Mouse (Mus musculus) kidney, adult 18-20 months (tissue): Measurements from ENCODE around the gene Hk2.
A peak's percentile ranks its signal among the peaks of the same experiment; 100 is the strongest.

ENCODE experiments used
- DNase-seq: peaks from one replicate; pipeline ENCODE4 v3.0.0; 2021

The Hk2 gene

GRCm38 (mm10) chr6:82774321-82774764, at the start of gene Hk2:
Gene Hk2, minus strand, starts transcription at chr6:82774454.
- peak; percentile 62 for DNase-seq

GRCm38 (mm10) chr6:82821758-82822253, 47.6 kb upstream of the Hk2 start:
- no peak for DNase-seq

GRCm38 (mm10) chr6:82820716-82821115, 46.5 kb upstream of the Hk2 start:
- no peak for DNase-seq

- no peak for DNase-seq
These were observed 40.6 kb upstream of the Hk2 start for GRCm38 (mm10) chr6:82814821-82815220.

- no peak for DNase-seq
These were observed 33.9 kb upstream of the Hk2 start for GRCm38 (mm10) chr6:82807984-82808700.

GRCm38 (mm10) chr6:82806971-82807370, 32.7 kb upstream of the Hk2 start:
- DNase-seq: no peak

GRCm38 (mm10) chr6:82806503-82806902, 32.2 kb upstream of the Hk2 start:
- DNase-seq: no peak

- DNase-seq: no peak
These were observed 31.6 kb upstream of the Hk2 start for GRCm38 (mm10) chr6:82805894-82806293.

GRCm38 (mm10) chr6:82804984-82805383, 30.7 kb upstream of the Hk2 start:
- no peak for DNase-seq

- no peak for DNase-seq
These were observed 24.0 kb upstream of the Hk2 start for GRCm38 (mm10) chr6:82798202-82798737.

GRCm38 (mm10) chr6:82797300-82797839, 23.1 kb upstream of the Hk2 start:
- DNase-seq: no peak

- DNase-seq: no peak
These were observed 16.6 kb upstream of the Hk2 start for GRCm38 (mm10) chr6:82790864-82791263.

- no peak for DNase-seq
These were observed 9.7 kb upstream of the Hk2 start for GRCm38 (mm10) chr6:82783906-82784305.

- no peak for DNase-seq
These were observed 6.6 kb upstream of the Hk2 start for GRCm38 (mm10) chr6:82780802-82781393.

- DNase-seq: no peak
These were observed 6.1 kb upstream of the Hk2 start for GRCm38 (mm10) chr6:82780369-82780768.

- no peak for DNase-seq
These were observed 2.9 kb upstream of the Hk2 start for GRCm38 (mm10) chr6:82777124-82777654.

GRCm38 (mm10) chr6:82775386-82775785, 1.1 kb upstream of the Hk2 start:
- DNase-seq: no peak

- peak; percentile 18 for DNase-seq
These were observed 758 bp downstream of the Hk2 start for GRCm38 (mm10) chr6:82773261-82774131.

GRCm38 (mm10) chr6:82772451-82773101, 1.7 kb downstream of the Hk2 start:
- no peak for DNase-seq

GRCm38 (mm10) chr6:82771981-82772409, 2.3 kb downstream of the Hk2 start:
- DNase-seq: no peak

GRCm38 (mm10) chr6:82771059-82771458, 3.2 kb downstream of the Hk2 start:
- DNase-seq: no peak

GRCm38 (mm10) chr6:82770286-82770685, 4.0 kb downstream of the Hk2 start:
- DNase-seq: no peak
